In the genomic region with DNA sequence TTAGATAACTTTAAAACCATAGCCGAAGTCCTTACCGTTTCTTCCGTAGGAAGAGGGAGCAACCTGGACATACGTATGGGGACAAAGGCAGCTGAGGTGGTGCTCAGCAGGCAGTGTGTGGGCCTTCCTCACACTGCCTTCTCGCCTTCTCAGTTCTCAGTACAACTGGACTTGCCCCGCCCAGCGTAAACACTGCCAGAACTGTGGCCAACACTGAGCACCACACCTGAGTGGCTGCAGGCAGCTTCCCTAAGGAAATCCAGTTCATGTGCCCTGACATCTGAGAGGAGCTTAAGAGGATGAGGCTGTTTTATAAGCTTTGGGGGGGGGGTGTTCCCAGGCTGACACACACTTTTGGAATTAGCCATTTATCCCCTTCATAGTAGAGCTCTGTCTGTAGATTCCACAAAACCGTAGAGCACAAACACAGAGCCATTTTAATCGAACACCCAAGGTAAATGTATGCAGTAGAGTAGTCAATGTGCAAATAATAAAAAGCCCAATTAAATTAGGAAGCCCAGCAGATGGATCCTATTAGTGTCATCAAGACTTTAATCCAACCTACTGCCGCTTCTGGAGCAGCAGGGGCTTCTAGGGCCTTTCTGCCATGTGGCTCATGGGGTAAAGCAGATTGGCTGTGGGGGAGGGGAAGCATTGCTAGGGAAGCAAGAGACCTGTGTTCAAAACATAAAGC, we compare ENCODE assay signal across 12 mouse cellular contexts. TPM values are rescaled to one million over a fixed set of nuclear protein-coding genes. Genes with fewer than 3 reads are reported as not detected.
DNase-seq lines count a peak whose midpoint lies in the region; ATAC-seq and TF ChIP-seq lines count a peak whose summit lies in the region.
"Had no signal": no experiment of that assay in that cellular context is flagged by ENCODE, and none has a peak within 500 bp of the region (broad histone marks: within the 10 kb centered on the region; RNA-seq: fewer than 3 reads in every experiment).

No protein-coding gene starts in this region.

- no peak overlapping the region for H3K4me2 ChIP-seq in forebrain, embryonic 15.5 days (replicated peaks)
- no peak overlapping the region for H3K4me2 ChIP-seq in lung, postnatal 0 days (replicated peaks; ENCODE audit: low read depth, low read length)
- no peak overlapping the region for H3K4me2 ChIP-seq in stomach, postnatal 0 days (replicated peaks; ENCODE audit: low read depth)
- H3K4me2 ChIP-seq: heart, embryonic 12.5 days had no signal

- H3K36me3 ChIP-seq in forebrain, embryonic 10.5 days (replicated peaks), result no peaks in the 10 kb centered on the region
- H3K36me3 ChIP-seq in forebrain, embryonic 15.5 days, result no peaks in the 10 kb centered on the region
- H3K36me3 ChIP-seq in lung, postnatal 0 days (ENCODE audit: insufficient read depth, low read length), result no peaks in the 10 kb centered on the region
- H3K36me3 ChIP-seq in stomach, postnatal 0 days (ENCODE audit: control insufficient read depth, insufficient read depth, low read length), result no peaks in the 10 kb centered on the region
- H3K36me3 ChIP-seq in heart, adult 2 months (ENCODE audit: control insufficient read depth, insufficient read depth, low read length), result no peaks in the 10 kb centered on the region
- H3K36me3 ChIP-seq: G1E; heart, embryonic 12.5 days had no signal

- no peaks in the 10 kb centered on the region for H3K9me3 ChIP-seq in forebrain, embryonic 10.5 days
- no peaks in the 10 kb centered on the region for H3K9me3 ChIP-seq in forebrain, embryonic 15.5 days
- no peaks in the 10 kb centered on the region for H3K9me3 ChIP-seq in lung, postnatal 0 days (ENCODE audit: low read length)
- no peaks in the 10 kb centered on the region for H3K9me3 ChIP-seq in stomach, postnatal 0 days (ENCODE audit: control insufficient read depth, low read length)
- H3K9me3 ChIP-seq: G1E; heart, embryonic 12.5 days had no signal

- peaks cover 46% of the 10 kb centered on the region for H3K4me1 ChIP-seq in forebrain, embryonic 10.5 days
- no peaks in the 10 kb centered on the region for H3K4me1 ChIP-seq in forebrain, embryonic 15.5 days
- H3K4me1 ChIP-seq in lung, postnatal 0 days (ENCODE audit: insufficient read depth, low read depth, low read length), result no peaks in the 10 kb centered on the region
- no peaks in the 10 kb centered on the region for H3K4me1 ChIP-seq in stomach, postnatal 0 days (replicated peaks; ENCODE audit: control insufficient read depth, insufficient read depth)
- H3K4me1 ChIP-seq in heart, adult 2 months (ENCODE audit: control insufficient read depth, insufficient read depth, low read length), result no peaks in the 10 kb centered on the region
- H3K4me1 ChIP-seq: heart, embryonic 12.5 days had no signal

- H3K9ac ChIP-seq in forebrain, embryonic 15.5 days (replicated peaks), result no peak overlapping the region
- H3K9ac ChIP-seq in lung, postnatal 0 days (replicated peaks; ENCODE audit: low read depth), result no peak overlapping the region
- H3K9ac ChIP-seq in stomach, postnatal 0 days (ENCODE audit: low read length), result no peak overlapping the region
- no peak overlapping the region for H3K9ac ChIP-seq in heart, adult 2 months (ENCODE audit: low read depth, low read length)
- H3K9ac ChIP-seq: heart, embryonic 12.5 days had no signal

- intact Hi-C loops in heart, adult 2 months (cut with DNase I), result no loop called here

- H3K27me3 ChIP-seq in forebrain, embryonic 10.5 days (ENCODE audit: poor library complexity, severe bottlenecking), result no peaks in the 10 kb centered on the region; the same call in 1 of the 2 replicates
- no peaks in the 10 kb centered on the region for H3K27me3 ChIP-seq in forebrain, embryonic 15.5 days
- H3K27me3 ChIP-seq in lung, postnatal 0 days (replicated peaks; ENCODE audit: insufficient read depth, low read length), result no peaks in the 10 kb centered on the region
- H3K27me3 ChIP-seq in stomach, postnatal 0 days (ENCODE audit: control insufficient read depth, insufficient read depth, low read length), result no peaks in the 10 kb centered on the region
- H3K27me3 ChIP-seq in heart, adult 2 months (ENCODE audit: control insufficient read depth, insufficient read depth, low read length), result peaks cover 2% of the 10 kb centered on the region; the same call in 1 of the 2 replicates

- ATAC-seq in forebrain, embryonic 15.5 days (replicated peaks), result no peak
- no peak for ATAC-seq in lung, postnatal 0 days
- ATAC-seq in stomach, postnatal 0 days (ENCODE audit: low FRiP score, low TSS enrichment), result peak; percentile 65; the same call in 1 of the 2 replicates

- no peaks in the 10 kb centered on the region for H3K79me2 ChIP-seq in heart, adult 2 months (replicated peaks; ENCODE audit: control insufficient read depth, insufficient read depth, low read length)

- no peak for DNase-seq in forebrain, embryonic 10.5 days (ENCODE audit: extremely low spot score, low spot score)
- peak; percentile 18 for DNase-seq in lung, postnatal 0 days (ENCODE audit: low spot score)
- DNase-seq in lung, postnatal 4 days, result no peak
- DNase-seq in large intestine, adult 2 months (ENCODE audit: low read depth, low spot score), result peak; percentile 29
- DNase-seq in stomach, postnatal 0 days (ENCODE audit: low spot score), result peak; percentile 73
- DNase-seq in heart, adult 2 months, result no peak
- no peak for DNase-seq in gastrocnemius, postnatal 4 days (ENCODE audit: low spot score in 2 of 2)
- DNase-seq: kidney, postnatal 4 days; right cerebral cortex, adult 18-20 months had no signal

- TF ChIP-seq EP300 in lung, postnatal 0 days (IDR thresholded peaks at IDR 0.05), result no peak
- no peak for TF ChIP-seq EP300 in stomach, postnatal 0 days (optimal IDR thresholded peaks at IDR 0.05)
- TF ChIP-seq EP300 in heart, adult 2 months (IDR thresholded peaks at IDR 0.05; ENCODE audit: insufficient read depth, low read depth, low read length), result no peak

- peak overlapping the region; percentile 65; the same call in 1 of the 2 replicates for H3K27ac ChIP-seq in forebrain, embryonic 10.5 days
- no peak overlapping the region for H3K27ac ChIP-seq in forebrain, embryonic 15.5 days (replicated peaks)
- H3K27ac ChIP-seq in lung, postnatal 0 days (ENCODE audit: low read length), result no peak overlapping the region
- H3K27ac ChIP-seq in stomach, postnatal 0 days (replicated peaks), result no peak overlapping the region
- H3K27ac ChIP-seq in heart, adult 2 months, result no peak overlapping the region

- no peak for TF ChIP-seq POLR2A in heart, adult 2 months (IDR thresholded peaks at IDR 0.05; ENCODE audit: insufficient read depth, low read depth, low read length)

- WGBS in forebrain, embryonic 10.5 days, result 67% methylated on average over 10 of the region's 10 CpGs
- 59% methylated on average over 10 of the region's 10 CpGs for WGBS in forebrain, embryonic 15.5 days
- 59% methylated on average over 10 of the region's 10 CpGs for WGBS in lung, postnatal 0 days
- 41% methylated on average over 10 of the region's 10 CpGs for WGBS in large intestine, adult 2 months
- 53% methylated on average over 10 of the region's 10 CpGs for WGBS in stomach, postnatal 0 days
- 75% methylated on average over 10 of the region's 10 CpGs for whole genome bisulfite sequencing in heart, adult 2 months

- TF ChIP-seq CTCF in lung, postnatal 0 days (IDR thresholded peaks at IDR 0.05), result no peak
- no peak for TF ChIP-seq CTCF in stomach, postnatal 0 days (IDR thresholded peaks at IDR 0.05; ENCODE audit: low read depth)
- no peak for TF ChIP-seq CTCF in heart, adult 2 months (IDR thresholded peaks at IDR 0.05)

- no peak overlapping the region for H3K4me3 ChIP-seq in forebrain, embryonic 10.5 days
- no peak overlapping the region for H3K4me3 ChIP-seq in forebrain, embryonic 15.5 days
- H3K4me3 ChIP-seq in lung, postnatal 0 days (ENCODE audit: low read depth, low read length), result no peak overlapping the region
- H3K4me3 ChIP-seq in stomach, postnatal 0 days (ENCODE audit: low read depth, low read length), result no peak overlapping the region
- no peak overlapping the region for H3K4me3 ChIP-seq in heart, adult 2 months
- H3K4me3 ChIP-seq: heart, embryonic 12.5 days had no signal

RNA-seq across cellular contexts. Expression of gene Ireb2, which starts 46.9 kb away (rescaled TPM):
- polyA plus RNA-seq in forebrain, embryonic 10.5 days (2016; fragmentation: Nextera tagmentation; extraction: Ambion mirVana), result 46.0 and 46.4 TPM in 2 replicates
- polyA plus RNA-seq in forebrain, embryonic 15.5 days (2015; fragmentation: Nextera tagmentation; extraction: Ambion mirVana), result 48.6 and 51.2 TPM in 2 replicates
- polyA plus RNA-seq in lung, postnatal 0 days (2015; fragmentation: Nextera tagmentation; extraction: Ambion mirVana), result 13.6 and 16.6 TPM in 2 replicates
- 5.2 and 8.0 TPM in 2 replicates for polyA plus RNA-seq in large intestine, adult 2 months (2012; rRNA removed)
- polyA plus RNA-seq in stomach, postnatal 0 days (2015; fragmentation: Nextera tagmentation; extraction: Ambion mirVana), result 9.6 and 9.7 TPM in 2 replicates
- total RNA-seq in heart, adult 2 months (2021), result 10 to 100 TPM; 23.5 to 26.7 TPM
- 4.7 and 10.9 TPM in 2 replicates for polyA plus RNA-seq in heart, adult 2 months (2012; rRNA removed)
- 10 to 100 TPM; 40.5 to 43.5 TPM for total RNA-seq in gastrocnemius, postnatal 4 days (2021)

RNA-seq across cellular contexts. Expression of gene Crabp1, which starts 52.1 kb away (rescaled TPM):
- polyA plus RNA-seq in forebrain, embryonic 10.5 days (2016; fragmentation: Nextera tagmentation; extraction: Ambion mirVana), result 1,057 and 1,193 TPM in 2 replicates
- polyA plus RNA-seq in forebrain, embryonic 15.5 days (2015; fragmentation: Nextera tagmentation; extraction: Ambion mirVana), result 47.3 and 53.2 TPM in 2 replicates
- 2.0 and 2.6 TPM in 2 replicates for polyA plus RNA-seq in lung, postnatal 0 days (2015; fragmentation: Nextera tagmentation; extraction: Ambion mirVana)
- polyA plus RNA-seq in large intestine, adult 2 months (2012; rRNA removed), result 9.4 and 14.7 TPM in 2 replicates
- 2.8 and 4.1 TPM in 2 replicates for polyA plus RNA-seq in stomach, postnatal 0 days (2015; fragmentation: Nextera tagmentation; extraction: Ambion mirVana)
- total RNA-seq in heart, adult 2 months (2021), result not detected
- 0.23 TPM in 1 of 2 replicates, not detected in the other for polyA plus RNA-seq in heart, adult 2 months (2012; rRNA removed)
- total RNA-seq in gastrocnemius, postnatal 4 days (2021), result 10 to 100 TPM; 17.0 to 18.4 TPM
- total RNA-seq: G1E had no signal
- polyA plus RNA-seq: G1E had no signal

Comparison
In these comparisons a context has a peak if more than half of its experiments do, and no peak if none do; other contexts are left out.
1. DNase-seq: peak in lung, postnatal 0 days (single experiment), large intestine, adult 2 months (single experiment) and stomach, postnatal 0 days (single experiment); none in forebrain, embryonic 10.5 days (single experiment), lung, postnatal 4 days (0 of 2), heart, adult 2 months (0 of 2) and gastrocnemius, postnatal 4 days (0 of 2).
2. RNA of gene Crabp1, which starts 52.1 kb away (polyA plus RNA-seq): 1,057 to 1,193 TPM in forebrain, embryonic 10.5 days; 47.3 to 53.2 TPM in forebrain, embryonic 15.5 days, 9.4 to 14.7 TPM in large intestine, adult 2 months, 2.8 to 4.1 TPM in stomach, postnatal 0 days, 2.0 to 2.6 TPM in lung, postnatal 0 days and 0.23 TPM in heart, adult 2 months; every median in the first group is over 10 times any median in the second.